Mouse (Mus musculus) fat pad, adult 2 months (tissue): Measurements from ENCODE around the gene Gsdma.
A peak's percentile ranks its signal among the peaks of the same experiment; 100 is the strongest.
"Not testable (repeated sequence)": the region's sequence is repeated elsewhere in the genome, so short reads cannot be mapped to it uniquely, and the experiment has no call there.

Source experiments
- DNase-seq: peaks from one replicate; pipeline ENCODE4 v3.0.0-alpha.2; 2011; ENCODE audit warnings: low read depth, low spot score; ENCODE audit errors: extremely low read depth

Gene Gsdma

DNA sequence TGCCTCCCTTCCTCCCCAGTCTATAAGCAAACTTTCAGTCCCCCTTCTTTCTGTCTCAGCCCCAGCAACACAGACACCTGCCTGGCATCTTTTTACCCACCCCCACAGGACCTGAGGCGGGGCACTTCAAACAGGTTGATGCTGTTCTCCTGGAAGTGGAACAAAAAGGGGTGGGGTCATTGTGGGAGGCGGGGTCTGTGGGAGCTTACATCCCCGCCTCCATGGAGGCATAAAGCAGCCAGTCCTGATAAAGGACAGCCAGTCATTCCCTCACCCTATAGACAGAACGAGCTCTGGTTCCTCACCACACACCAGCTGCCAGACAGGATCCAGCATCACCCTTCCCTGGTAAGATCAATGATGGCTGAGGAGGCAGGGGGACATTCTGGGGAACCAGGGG lies at the start of gene Gsdma:
Gsdma (plus strand) TSS at position 261 of the 400 bp plus-strand sequence.
- DNase-seq, result no peak

DNA sequence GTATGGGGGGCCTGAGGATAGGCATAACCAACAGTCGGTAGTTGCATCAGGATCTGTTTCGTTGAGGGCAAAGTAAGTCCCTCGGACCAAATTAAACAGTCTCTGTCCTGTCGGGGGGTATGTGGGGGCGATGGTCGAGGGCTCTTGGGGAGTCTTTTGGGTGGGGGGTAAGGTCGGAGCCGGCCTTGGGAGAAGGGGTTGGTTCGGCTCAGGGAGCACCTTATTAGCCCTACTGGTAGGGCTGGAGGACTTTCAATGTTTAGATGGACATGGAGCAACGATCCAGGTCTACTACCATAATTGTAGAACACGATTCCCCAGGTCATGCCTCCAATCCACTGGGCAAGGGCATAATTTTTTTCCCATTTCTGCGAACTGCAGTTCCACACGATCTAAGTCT lies 43.4 kb upstream of the Gsdma start:
- no peak for DNase-seq

DNA sequence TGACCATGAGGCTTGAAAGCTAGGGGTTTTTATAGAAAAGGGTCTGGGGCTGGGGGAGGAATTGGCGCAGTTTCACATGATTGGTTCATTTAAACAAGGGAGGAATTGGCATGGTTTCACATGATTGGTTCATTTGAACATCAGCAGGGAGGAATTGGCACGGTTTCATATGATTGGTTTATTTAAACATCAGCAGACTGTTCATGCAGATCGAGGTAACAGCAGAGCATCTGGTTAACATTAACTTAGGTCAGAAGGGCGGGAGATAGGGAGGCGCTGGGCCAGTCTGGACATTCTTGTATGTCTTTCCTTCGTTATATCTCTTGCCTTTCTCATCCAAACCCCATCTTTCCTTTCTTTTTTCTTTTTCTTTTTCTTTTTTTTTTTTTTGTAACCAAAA lies 40.2 kb upstream of the Gsdma start:
- DNase-seq, result not testable (repeated sequence)

DNA sequence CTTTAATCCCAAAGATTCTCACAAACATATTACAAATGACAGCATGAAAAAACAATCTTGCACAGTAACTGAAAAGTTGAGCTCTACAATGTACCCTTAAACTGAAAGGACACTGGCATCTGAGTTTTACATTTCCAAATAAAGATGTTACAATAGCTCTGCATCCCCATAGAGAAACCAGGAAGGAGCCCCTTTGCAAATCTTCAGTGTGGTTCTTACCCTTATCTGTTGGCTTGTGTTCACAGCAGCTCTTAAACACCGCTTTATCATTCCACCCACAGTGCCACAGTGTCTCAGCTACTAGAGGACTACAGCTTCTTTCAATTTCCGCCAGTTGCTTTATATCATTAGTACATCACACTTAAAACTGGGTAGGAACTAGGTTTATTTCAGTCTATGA lies 39.8 kb upstream of the Gsdma start:
- DNase-seq, result not testable (repeated sequence)

GRCm38 (mm10) chr11:98625611-98626410 lies 38.3 kb upstream of the Gsdma start, which contains the start of the genes Gm12355 and Gsdma3:
Gm12355 (minus strand) TSS chr11:98625661.
Gsdma3 (plus strand) TSS chr11:98626360.
- no peak for DNase-seq

DNA sequence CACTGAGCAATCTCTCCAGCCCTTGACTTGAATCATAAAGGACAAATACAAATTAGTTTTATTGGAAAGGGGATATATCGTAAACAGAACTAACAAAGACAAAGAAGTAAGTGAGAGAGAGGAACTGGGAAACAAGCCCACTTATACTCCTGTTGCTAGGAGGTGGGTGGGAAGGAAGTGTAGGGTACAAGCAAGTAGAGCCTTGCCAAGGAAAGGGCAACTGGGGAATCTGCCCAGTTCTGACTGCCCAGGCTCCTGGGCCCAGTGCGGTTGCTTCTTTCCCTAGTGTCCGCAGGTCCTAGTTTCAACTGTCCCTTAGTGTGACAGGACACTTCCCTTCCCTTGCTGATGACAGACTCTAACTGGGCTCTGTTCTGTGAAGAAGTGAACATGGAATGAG lies 35.4 kb upstream of the Gsdma start:
- DNase-seq, result no peak

DNA sequence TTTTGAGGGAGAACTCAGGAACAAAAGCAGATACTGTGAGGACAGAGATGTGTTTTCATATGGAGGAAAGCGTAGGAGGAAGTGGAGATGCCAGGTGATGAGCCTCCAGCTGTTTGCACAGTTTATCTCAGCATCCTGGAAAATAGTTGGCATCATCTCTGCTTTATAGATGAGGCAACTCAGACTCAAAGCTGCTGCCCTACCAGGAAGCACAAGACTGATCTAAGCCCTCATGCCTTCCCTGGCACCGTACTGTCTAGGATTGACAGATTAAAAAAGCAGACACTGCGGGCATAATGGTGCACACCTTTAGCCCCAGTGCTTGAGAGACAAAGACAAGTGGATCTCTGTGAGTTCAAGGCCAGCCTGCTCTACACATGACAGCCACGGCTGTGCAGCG lies 33.5 kb upstream of the Gsdma start:
- peak; percentile 68 for DNase-seq

- DNase-seq, result not testable (repeated sequence)
Measured at GRCm38 (mm10) chr11:98635312-98635970, 28.7 kb upstream of the Gsdma start.

GRCm38 (mm10) chr11:98637501-98637900 lies 26.6 kb upstream of the Gsdma start:
- DNase-seq, result no peak

DNA sequence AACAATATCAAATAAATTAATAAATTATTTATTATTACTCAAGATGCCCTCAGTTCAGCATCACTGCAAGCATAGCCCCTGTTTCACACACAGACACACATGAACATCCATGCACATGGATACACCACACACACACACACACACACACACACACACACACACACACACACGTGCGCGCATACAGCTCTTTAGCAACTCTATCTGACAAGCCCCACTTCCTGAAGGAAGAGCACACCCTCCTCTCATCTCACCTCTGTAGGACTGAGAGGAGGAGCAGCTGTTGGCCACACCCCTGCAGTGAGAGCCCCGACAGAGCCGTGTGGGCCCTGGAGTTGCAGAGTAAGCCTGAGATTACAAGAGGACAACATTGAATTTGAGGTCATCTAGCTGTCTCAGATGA lies 24.1 kb upstream of the Gsdma start:
- no peak for DNase-seq

- DNase-seq, result no peak
Measured at GRCm38 (mm10) chr11:98644757-98645156, 19.4 kb upstream of the Gsdma start.

- no peak for DNase-seq
Measured at GRCm38 (mm10) chr11:98645946-98646345, 18.2 kb upstream of the Gsdma start.

- DNase-seq, result no peak
Measured at GRCm38 (mm10) chr11:98646459-98646858, 17.7 kb upstream of the Gsdma start, which contains the start of gene Gsdma2. Gsdma2 (plus strand) TSS chr11:98646759.

GRCm38 (mm10) chr11:98655076-98655475 lies 9.1 kb upstream of the Gsdma start:
- DNase-seq, result not testable (repeated sequence)

GRCm38 (mm10) chr11:98660517-98660916 lies 3.6 kb upstream of the Gsdma start:
- no peak for DNase-seq

DNA sequence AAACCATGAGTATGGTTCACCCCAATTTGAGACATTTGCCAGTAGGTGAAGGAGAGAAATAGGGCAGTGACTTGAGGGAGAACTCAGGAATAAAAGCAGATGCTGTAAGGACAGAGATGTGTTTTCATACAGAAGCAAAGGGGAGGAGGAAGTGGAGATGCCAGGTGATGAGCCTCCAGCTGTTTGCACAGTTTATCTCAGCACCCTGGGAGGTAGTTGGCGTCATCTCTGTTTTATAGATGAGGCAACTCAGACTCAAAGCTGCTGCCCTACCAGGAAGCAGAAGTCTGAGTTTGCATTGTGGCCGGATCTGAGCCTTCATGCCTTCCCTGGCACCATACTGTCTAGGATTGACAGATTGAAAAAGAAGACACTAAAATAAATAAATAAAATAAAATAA lies 4.8 kb downstream of the Gsdma start:
- no peak for DNase-seq

DNA sequence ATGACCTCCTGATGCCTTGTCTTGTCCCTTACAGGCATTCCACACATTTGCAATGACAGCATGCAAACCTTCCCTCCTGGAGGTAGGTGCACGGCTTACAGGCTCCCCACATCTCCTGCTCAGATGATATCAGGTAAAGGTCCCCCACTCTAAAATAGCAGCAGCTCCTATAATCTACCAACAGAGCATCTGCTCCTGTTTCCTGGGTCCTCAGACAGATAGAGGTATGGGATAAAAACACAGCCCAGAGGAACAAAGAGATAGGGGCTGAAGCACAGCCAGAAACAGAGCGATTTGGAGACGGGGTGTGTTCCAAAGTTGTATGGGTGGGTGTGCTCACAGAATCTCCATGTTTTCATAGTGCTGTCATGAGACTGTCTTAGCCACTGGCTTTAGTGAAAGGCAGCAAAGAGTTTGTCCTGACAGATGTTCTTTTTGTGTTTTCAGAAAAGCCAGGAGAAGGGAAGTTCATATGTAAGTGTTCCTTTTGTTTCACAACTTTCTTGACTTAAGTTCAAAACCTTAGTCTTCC lies 7.2 kb downstream of the Gsdma start:
- no peak for DNase-seq

GRCm38 (mm10) chr11:98671857-98672256 lies 7.7 kb downstream of the Gsdma start:
- DNase-seq, result no peak

- DNase-seq, result no peak
Measured at GRCm38 (mm10) chr11:98672482-98672881, 8.3 kb downstream of the Gsdma start.

DNA sequence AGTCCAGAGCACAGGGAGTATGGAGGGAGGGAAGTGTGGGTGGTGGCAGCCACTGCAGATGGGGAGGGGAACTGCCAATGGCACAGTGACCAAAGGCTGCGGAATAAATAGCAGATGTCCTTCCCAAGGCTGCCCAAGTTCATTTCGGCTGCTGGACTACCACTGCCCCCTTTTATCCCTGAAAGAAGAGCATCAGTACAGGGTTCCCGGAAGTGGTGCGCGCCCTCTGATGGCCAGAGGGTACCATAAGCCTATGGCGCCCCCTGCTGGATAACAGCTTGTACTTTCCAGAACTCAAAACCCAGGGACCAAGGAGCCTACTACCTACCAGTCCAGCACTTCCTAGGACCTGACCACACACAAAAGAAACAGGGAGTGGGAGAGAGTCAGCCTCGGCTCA lies 9.0 kb downstream of the Gsdma start:
- DNase-seq, result not testable (repeated sequence)

GRCm38 (mm10) chr11:98675829-98676363 lies 11.7 kb downstream of the Gsdma start:
- DNase-seq, result no peak

DNA sequence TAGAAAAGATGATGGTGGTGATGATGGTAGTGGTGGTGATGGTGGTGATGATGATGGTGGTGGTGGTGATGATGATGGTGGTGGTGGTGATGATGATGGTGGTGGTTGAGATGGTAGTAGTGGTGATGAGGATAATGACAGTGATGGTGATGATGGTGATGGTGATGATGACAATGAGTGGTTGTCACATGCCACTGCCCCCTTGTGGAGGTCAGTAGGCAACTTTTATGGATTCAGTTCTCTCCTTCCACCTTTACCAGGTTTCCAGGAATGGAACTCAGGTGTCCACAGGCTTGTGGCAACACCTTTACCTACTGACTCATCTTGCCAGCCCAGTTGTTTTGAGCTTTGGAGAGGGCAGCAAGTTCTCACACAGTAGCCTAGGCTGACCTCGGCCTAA lies 15.9 kb downstream of the Gsdma start:
- no peak for DNase-seq
